Comparison of ENCODE assay signal across 12 mouse cellular contexts in genomic region chr15:31337192-31337741, GRCm38 (mm10). TPM values are rescaled to one million over a fixed set of nuclear protein-coding genes. Genes with fewer than 3 reads are reported as not detected.
DNase-seq lines count a peak whose midpoint lies in the region; ATAC-seq and TF ChIP-seq lines count a peak whose summit lies in the region.
"Had no signal": no experiment of that assay in that cellular context is flagged by ENCODE, and none has a peak within 500 bp of the region (broad histone marks: within the 10 kb centered on the region; RNA-seq: fewer than 3 reads in every experiment).

No protein-coding gene starts in this region.

- no peaks in the 10 kb centered on the region for H3K27me3 ChIP-seq in liver, postnatal 0 days (ENCODE audit: insufficient read depth, low read length)
- no peaks in the 10 kb centered on the region for H3K27me3 ChIP-seq in liver, embryonic 11.5 days (replicated peaks; ENCODE audit: control insufficient read depth, insufficient read depth, low read length)
- no peaks in the 10 kb centered on the region for H3K27me3 ChIP-seq in midbrain, embryonic 14.5 days (ENCODE audit: control insufficient read depth, insufficient read depth, low read length)

- H3K36me3 ChIP-seq in liver, postnatal 0 days (replicated peaks; ENCODE audit: insufficient read depth, low read length): no peaks in the 10 kb centered on the region
- H3K36me3 ChIP-seq in liver, embryonic 11.5 days (ENCODE audit: control insufficient read depth, insufficient read depth, low read length): no peaks in the 10 kb centered on the region
- H3K36me3 ChIP-seq in midbrain, embryonic 14.5 days (ENCODE audit: control insufficient read depth, insufficient read depth, low read length): no peaks in the 10 kb centered on the region
- H3K36me3 ChIP-seq: G1E had no signal

- no peak for TF ChIP-seq EP300 in liver, postnatal 0 days (IDR thresholded peaks at IDR 0.05; ENCODE audit: low read depth)

- H3K4me2 ChIP-seq in liver, postnatal 0 days (ENCODE audit: low read depth, low read length): 0 out of 2 replicates have a peak overlapping the region, but pooled peaks have one; percentile 22
- H3K4me2 ChIP-seq in liver, embryonic 11.5 days: no peak overlapping the region
- no peak overlapping the region for H3K4me2 ChIP-seq in midbrain, embryonic 14.5 days (ENCODE audit: low read length)
- H3K4me2 ChIP-seq: lung, embryonic 14.5 days had no signal

- H3K4me3 ChIP-seq in liver, postnatal 0 days (ENCODE audit: low read depth, low read length): no peak overlapping the region
- H3K4me3 ChIP-seq in liver, embryonic 11.5 days (ENCODE audit: low read depth, low read length): no peak overlapping the region
- H3K4me3 ChIP-seq in midbrain, embryonic 14.5 days (replicated peaks; ENCODE audit: low read depth, low read length): no peak overlapping the region

- no peak for ATAC-seq in liver, postnatal 0 days
- no peak for ATAC-seq in liver, embryonic 11.5 days (replicated peaks; ENCODE audit: low FRiP score)
- no peak for ATAC-seq in midbrain, embryonic 14.5 days (ENCODE audit: low FRiP score, low TSS enrichment)

- peaks cover 17% of the 10 kb centered on the region for H3K4me1 ChIP-seq in liver, postnatal 0 days (ENCODE audit: insufficient read depth)
- no peaks in the 10 kb centered on the region for H3K4me1 ChIP-seq in liver, embryonic 11.5 days (replicated peaks; ENCODE audit: control insufficient read depth, insufficient read depth, low read length)
- no peaks in the 10 kb centered on the region for H3K4me1 ChIP-seq in midbrain, embryonic 14.5 days (ENCODE audit: control insufficient read depth, insufficient read depth, low read length)

- no peak for DNase-seq in liver, postnatal 0 days
- no peak for DNase-seq in liver, embryonic 11.5 days (ENCODE audit: low spot score)
- peak; percentile 37 to 50 for DNase-seq in heart, postnatal 10 days
- DNase-seq in left cerebral cortex, postnatal 14 days (ENCODE audit: low spot score in 2 of 2): peak; percentile 88 to 96
- DNase-seq in retina, postnatal 1 day: no peak
- DNase-seq in urinary bladder, postnatal 25 days (ENCODE audit: low spot score): no peak
- DNase-seq in midbrain, embryonic 14.5 days: no peak
- DNase-seq in urinary bladder, postnatal 14 days (ENCODE audit: low spot score): no peak
- DNase-seq: adrenal gland, adult 8-10 months; cerebellum, postnatal 25 days; lung, embryonic 14.5 days had no signal

- 75% methylated on average over 14 of the region's 14 CpGs for WGBS in liver, postnatal 0 days (ENCODE audit: insufficient replicate concordance)
- 85% methylated on average over 14 of the region's 14 CpGs for WGBS in liver, embryonic 11.5 days
- WGBS in midbrain, embryonic 14.5 days: 83% methylated on average over 14 of the region's 14 CpGs

- H3K9me3 ChIP-seq in liver, postnatal 0 days (ENCODE audit: low read length): no peaks in the 10 kb centered on the region
- H3K9me3 ChIP-seq in liver, embryonic 11.5 days (ENCODE audit: control insufficient read depth, low read length): no peaks in the 10 kb centered on the region
- H3K9me3 ChIP-seq in midbrain, embryonic 14.5 days (ENCODE audit: control insufficient read depth, low read length): no peaks in the 10 kb centered on the region
- H3K9me3 ChIP-seq: G1E had no signal

- no peak overlapping the region for H3K9ac ChIP-seq in liver, postnatal 0 days (replicated peaks)
- H3K9ac ChIP-seq in liver, embryonic 11.5 days (ENCODE audit: low read depth, low read length): no peak overlapping the region
- H3K9ac ChIP-seq in midbrain, embryonic 14.5 days (replicated peaks; ENCODE audit: low read length): no peak overlapping the region
- H3K9ac ChIP-seq: lung, embryonic 14.5 days had no signal

- intact Hi-C loops in heart, postnatal 10 days (cut with DNase I): no loop called here
- intact Hi-C loops in left cerebral cortex, postnatal 14 days (cut with DNase I): loop anchor here (5.0 kb wide), 1 partner anchor 60 kb away; no protein-coding TSS in a partner anchor

- H3K27ac ChIP-seq in liver, postnatal 0 days (ENCODE audit: low read depth): peak overlapping the region; percentile 48; the same call in 1 of the 2 replicates
- H3K27ac ChIP-seq in liver, embryonic 11.5 days (ENCODE audit: low read depth, low read length): no peak overlapping the region
- no peak overlapping the region for H3K27ac ChIP-seq in midbrain, embryonic 14.5 days (replicated peaks; ENCODE audit: low read depth, low read length)

- no peak for TF ChIP-seq CTCF in liver, postnatal 0 days (IDR thresholded peaks at IDR 0.05; ENCODE audit: low read depth)

RNA-seq across cellular contexts. Expression of gene Ankrd33b, which starts 30.3 kb away (rescaled TPM):
- polyA plus RNA-seq in liver, postnatal 0 days (2015; fragmentation: Nextera tagmentation; extraction: Ambion mirVana): 1.8 and 1.9 TPM in 2 replicates
- 0.64 and 1.2 TPM in 2 replicates for polyA plus RNA-seq in liver, embryonic 11.5 days (2014; fragmentation: Nextera tagmentation; extraction: Ambion mirVana)
- 10 to 100 TPM; 16.2 to 17.4 TPM for total RNA-seq in heart, postnatal 10 days (2021)
- 10 to 100 TPM; 24.2 to 30.9 TPM for total RNA-seq in left cerebral cortex, postnatal 14 days (2021)
- polyA plus RNA-seq in midbrain, embryonic 14.5 days (2014; fragmentation: Nextera tagmentation; extraction: Ambion mirVana): 0.18 and 0.64 TPM in 2 replicates
- polyA plus RNA-seq: G1E had no signal

Comparison
In these comparisons a context has a peak if more than half of its experiments do, and no peak if none do; other contexts are left out.
1. DNase-seq: peak in heart, postnatal 10 days (2 of 2) and left cerebral cortex, postnatal 14 days (2 of 2); none in liver, postnatal 0 days (single experiment), liver, embryonic 11.5 days (single experiment), retina, postnatal 1 day (single experiment), urinary bladder, postnatal 25 days (single experiment), midbrain, embryonic 14.5 days (single experiment) and urinary bladder, postnatal 14 days (single experiment).